Mouse (Mus musculus) small intestine, adult 2 months (tissue): Measurements from ENCODE around the gene Chst12.

ENCODE experiments used
- CTCF ChIP-seq: fragments of 200-500 bp; IDR thresholded peaks from 2 replicates; pipeline ENCODE4 v1.5.1; 2012; ENCODE audit warnings: low read depth, mild to moderate bottlenecking, control low read depth, inconsistent platforms, low read length, moderate library complexity, mixed read lengths; ENCODE audit not compliant: insufficient replicate concordance, insufficient read length; ENCODE audit errors: extremely low read depth
- POLR2A ChIP-seq: fragments of 200-500 bp; IDR thresholded peaks from 2 replicates; pipeline ENCODE4 v1.6.1; 2012; ENCODE audit warnings: low read depth, mild to moderate bottlenecking, control low read depth, inconsistent platforms, low read length, moderate library complexity

DNA sequence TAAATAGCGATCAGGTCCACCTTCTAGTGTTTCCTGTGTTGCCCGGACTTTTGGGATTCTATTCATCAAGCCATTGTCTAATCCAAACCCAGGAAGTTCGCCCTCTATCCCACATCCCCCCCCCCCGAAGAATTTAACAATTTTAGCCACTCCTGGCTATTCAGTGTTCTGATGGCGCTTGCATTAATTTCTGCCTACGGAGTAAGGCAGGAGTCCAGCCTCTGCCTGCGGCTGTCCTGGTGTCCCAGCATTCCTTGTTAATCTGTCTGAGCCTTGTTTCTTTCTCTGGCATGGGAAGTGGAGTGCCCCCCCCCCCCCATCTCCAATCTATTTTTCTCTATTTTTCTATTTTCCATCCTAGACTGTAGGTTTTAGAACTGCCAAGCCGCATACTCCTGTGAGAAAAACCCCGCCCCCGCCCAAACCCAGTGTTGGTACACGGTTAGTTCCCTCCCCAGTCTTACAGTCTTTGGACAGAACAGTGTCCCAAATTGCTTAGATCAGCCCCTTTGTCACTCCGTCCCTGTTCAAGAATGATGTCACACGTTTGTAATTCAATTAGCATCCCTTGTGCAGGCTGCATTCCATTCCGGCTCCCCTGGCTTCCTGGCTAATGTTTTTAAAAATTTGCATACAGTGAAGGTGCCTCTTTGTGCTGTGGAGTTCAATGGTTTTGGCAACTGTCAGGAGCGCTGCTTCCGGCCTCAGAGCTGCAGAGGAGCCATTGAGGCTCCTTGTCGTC is 44.1 kb downstream of the Chst12 start:
- no peak for TF ChIP-seq CTCF
- TF ChIP-seq POLR2A, result no peak
